Mouse (Mus musculus): ENCODE measurements around the gene D130043K22Rik. TPM values are rescaled to one million over a fixed set of nuclear protein-coding genes. Genes with fewer than 3 reads are reported as not detected.
"Not testable (repeated sequence)": the region's sequence is repeated elsewhere in the genome, so short reads cannot be mapped to it uniquely, and the experiment has no call there.

The D130043K22Rik gene
- total RNA-seq, 2 experiments from 2014 or later = 0.34 TPM; not detected in 1

DNA sequence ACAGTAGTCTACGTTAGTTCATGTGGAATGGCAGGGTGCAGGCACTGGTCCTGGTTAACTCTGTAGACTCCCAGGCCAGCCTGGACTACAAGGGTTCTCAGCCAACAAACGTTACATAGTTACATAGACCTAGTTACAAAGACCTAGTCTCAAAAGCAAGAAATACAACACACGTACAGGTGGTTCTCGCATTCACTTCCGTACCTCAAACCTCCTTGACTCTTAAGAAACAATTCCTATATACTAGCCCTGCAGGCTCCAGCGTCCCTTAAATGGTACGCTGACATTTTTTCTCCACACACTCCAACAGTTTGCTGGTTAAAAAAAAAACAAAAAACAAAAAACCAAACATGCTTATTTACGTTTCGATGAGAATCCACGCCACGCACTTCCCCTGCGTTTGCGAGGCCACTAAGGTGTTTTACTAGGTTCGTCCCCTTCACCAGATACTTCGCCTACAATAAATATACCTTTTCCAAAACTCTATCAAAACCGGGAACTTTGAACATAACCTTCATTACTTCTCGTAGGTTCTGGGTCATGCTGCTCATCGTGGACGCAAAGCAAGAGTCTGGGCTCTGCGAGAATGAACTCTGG lies 14.1 kb upstream of the D130043K22Rik start:
- peak; percentile 51 for ATAC-seq (replicated peaks; ENCODE audit: low FRiP score, poor library complexity, severe bottlenecking)

DNA sequence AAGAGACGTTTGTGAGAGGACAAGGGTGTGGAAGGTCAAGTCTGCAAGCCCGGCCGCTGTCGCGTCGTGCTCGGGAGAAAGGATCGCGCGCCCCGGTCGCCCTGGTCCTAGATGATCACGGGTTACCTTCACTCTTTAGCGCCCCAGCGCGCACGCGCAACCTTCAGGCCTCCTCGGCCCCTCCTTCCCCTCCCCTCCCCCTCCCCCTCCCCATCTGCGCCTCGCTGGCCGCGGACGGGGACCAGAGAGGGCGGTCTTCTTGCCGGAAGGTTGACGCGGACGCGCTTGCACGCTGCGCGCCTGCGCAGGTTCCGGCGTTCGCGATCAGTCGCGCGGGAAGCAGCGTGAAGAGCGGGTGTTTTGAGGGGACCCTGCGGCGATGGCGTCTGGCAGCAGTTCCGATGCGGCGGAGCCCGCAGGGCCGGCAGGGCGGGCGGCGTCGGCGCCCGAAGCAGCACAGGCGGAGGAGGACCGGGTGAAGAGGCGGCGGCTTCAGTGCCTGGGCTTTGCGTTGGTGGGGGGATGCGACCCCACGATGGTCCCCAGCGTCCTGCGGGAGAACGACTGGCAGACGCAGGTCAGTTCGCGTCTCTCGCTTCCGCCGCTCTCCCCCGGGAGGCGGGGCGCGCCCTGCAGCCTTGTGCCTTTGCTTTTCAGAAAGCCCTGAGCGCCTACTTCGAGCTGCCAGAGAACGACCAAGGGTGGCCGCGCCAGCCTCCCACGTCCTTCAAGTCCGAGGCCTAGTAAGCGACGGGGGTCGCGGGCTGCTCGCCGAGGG lies 13.4 kb upstream of the D130043K22Rik start, which contains the start of the genes Acot13 and Tdp2:
TSS of gene Acot13 (minus strand) at position 188 of the 778 bp plus-strand sequence.
TSS of gene Tdp2 (plus strand) at position 327 of the 778 bp plus-strand sequence.
- ATAC-seq (replicated peaks; ENCODE audit: low FRiP score, poor library complexity, severe bottlenecking) = peak; percentile 90

DNA sequence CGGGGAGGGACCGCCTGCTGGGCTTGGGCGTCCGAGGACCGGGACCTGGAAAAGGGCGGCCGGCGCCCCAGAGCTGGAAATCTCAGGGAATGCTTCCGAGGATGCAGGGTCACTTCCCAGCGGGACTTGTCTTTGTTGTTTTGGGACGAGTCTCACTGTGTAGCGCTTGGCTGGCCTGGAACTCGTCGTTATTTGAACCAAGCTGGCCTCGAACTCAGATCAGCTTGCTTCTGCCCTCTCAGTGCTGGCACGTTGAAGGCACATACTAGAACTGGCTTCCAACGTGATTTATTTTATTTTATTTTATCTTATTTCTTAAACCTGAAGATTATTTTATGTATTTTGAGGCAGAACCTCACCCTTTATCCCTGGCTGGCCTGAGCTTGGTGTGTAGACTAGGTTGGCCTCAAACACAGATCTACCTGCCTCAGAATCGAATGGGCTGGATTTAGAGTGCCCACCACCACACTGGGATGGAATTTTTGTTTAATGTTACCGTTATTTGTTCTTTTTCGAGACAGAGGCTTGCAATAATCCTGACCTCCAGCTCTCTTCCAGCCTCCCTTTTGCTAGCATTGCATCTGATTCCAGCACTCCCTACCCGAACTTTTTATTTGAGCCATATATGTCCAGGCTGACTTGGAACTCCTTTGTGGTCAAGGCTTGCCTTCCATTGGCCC lies 12.7 kb upstream of the D130043K22Rik start:
- 0 out of 2 replicates have a peak, but pooled peaks have one; percentile 12 for ATAC-seq (replicated peaks; ENCODE audit: low FRiP score, poor library complexity, severe bottlenecking)

DNA sequence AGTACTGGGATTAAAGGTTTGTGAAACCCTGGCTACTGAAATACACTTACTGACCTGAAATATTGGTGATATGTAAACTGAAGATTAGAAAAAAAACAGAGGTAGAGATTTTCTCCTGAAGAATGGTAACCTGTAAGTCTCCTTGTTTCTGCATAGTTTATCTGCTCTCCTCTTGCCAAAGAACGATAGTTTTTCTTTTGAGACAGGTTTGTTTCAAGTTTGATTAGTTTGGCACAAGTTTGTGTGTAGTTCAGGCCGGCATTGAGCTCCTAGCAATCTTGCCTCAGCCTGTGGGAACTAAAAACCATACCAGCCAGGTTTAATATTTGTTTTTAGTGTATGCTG lies 12.2 kb upstream of the D130043K22Rik start:
- ATAC-seq (replicated peaks; ENCODE audit: low FRiP score, poor library complexity, severe bottlenecking) = no peak

DNA sequence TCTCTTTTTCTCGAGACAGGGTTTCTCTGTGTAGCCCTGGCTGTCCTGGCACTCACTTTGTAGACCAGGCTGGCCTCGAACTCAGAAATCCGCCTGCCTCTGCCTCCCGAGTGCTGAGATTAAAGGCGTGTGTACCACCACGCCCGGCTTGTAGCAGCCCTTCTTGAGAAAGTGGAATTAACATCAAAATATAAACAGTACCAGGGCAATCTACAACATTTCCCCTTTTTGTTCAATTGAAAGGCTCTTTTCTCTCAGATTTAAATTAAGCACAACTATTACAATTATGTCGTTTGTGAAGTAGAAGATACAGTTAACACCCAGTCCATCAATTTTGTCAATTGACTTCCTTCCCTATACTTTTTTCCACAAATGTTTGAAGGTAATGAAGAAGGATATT lies 7.2 kb upstream of the D130043K22Rik start:
- ATAC-seq (replicated peaks; ENCODE audit: low FRiP score, poor library complexity, severe bottlenecking) = not testable (repeated sequence)

DNA sequence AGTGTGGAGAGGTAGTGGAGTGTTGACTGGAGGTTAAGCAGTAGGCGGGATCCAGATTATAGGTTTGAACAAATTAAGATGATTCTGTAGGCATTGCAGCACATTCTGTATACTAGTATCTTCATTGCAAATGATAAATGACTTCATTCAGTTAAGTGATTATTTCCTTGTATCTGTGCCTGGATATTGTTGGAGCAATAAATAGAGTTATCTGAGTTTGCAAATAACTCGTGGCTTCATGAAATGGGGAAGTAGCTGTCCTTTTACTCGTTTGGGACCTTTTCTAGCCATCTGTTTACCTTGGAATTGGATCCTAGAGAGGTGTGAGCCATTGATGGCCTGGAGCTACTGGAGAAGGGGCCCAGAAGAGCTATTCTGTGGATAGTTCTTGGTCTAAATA lies 5.1 kb upstream of the D130043K22Rik start:
- no peak for ATAC-seq (replicated peaks; ENCODE audit: low FRiP score, poor library complexity, severe bottlenecking)

DNA sequence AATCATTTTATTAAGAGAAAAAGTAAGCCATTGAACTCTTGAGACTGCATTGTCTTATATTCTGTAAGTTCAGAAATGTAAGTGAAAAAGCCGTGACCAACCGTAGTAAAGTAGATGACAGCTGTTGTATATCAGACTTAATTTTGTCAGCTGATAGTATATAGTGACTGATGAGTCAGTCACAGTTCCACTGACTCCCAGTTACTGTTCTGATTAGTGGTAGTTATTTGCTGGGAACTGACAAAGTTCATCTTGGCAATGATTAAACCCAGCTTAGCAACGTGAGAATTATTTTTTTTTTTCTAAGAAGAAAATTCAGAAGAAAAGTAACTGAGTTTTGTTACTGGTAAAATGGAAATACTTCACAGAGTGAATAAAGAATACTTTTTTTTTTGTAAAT lies 3.2 kb upstream of the D130043K22Rik start:
- no peak for ATAC-seq (replicated peaks; ENCODE audit: low FRiP score, poor library complexity, severe bottlenecking)

DNA sequence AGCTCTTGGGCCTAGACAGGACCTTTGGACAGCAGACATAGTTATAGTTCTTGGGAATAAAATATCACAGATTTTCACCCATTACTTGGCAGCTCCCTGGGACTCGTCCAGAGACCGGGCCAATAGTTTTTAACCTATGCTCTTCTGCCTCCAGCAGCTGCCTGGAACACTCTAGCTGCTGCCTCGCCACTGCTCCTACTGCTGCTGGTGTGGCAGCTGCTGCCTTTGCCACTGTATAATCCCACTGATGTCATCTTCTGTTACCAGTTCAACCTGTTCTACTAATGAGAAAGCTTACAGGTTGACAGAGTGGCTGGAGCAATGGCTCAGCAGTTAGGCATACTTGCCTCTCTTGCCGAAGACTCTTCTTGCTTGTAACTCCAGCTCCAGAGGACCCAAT lies 4.4 kb downstream of the D130043K22Rik start:
- ATAC-seq (replicated peaks; ENCODE audit: low FRiP score, poor library complexity, severe bottlenecking) = no peak

DNA sequence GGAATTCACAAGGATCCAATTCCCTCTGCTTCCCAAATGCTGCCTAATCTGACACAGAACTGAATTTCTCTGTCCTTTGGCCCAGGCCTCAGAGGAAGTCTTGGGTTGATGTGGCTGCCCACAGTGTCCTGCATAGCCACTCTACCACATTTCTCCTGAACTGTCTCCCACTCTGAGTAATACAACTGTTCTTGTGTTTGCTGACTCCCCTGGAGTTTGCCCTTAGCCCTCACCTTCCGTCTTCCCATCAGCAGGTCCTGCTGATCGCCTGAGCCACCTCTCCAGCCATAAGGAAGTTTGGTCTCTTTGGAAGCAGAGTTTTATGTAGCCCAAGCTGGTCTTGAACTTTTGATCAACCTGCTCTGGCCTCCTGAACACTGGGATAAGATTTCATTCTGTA lies 7.1 kb downstream of the D130043K22Rik start:
- ATAC-seq (replicated peaks; ENCODE audit: low FRiP score, poor library complexity, severe bottlenecking) = no peak

DNA sequence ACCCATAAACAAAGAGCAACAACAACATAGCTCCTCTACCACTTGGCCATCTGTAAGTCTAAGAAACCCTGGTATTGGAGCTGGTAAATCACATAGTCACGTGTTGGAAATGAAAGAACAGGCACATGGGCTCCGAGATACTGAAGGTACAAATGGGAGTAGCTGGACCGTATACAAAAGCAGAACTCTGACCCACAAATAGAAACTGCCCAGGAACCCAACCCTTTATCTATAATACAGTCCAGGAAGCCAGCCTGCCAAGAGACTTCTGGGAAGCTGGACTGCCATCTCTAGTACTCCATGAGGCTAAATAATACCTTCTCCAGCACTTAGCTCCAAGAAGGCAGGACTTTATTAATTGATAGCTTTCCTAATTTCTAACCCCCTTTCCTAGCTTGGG lies 7.6 kb downstream of the D130043K22Rik start:
- ATAC-seq (replicated peaks; ENCODE audit: low FRiP score, poor library complexity, severe bottlenecking) = no peak

DNA sequence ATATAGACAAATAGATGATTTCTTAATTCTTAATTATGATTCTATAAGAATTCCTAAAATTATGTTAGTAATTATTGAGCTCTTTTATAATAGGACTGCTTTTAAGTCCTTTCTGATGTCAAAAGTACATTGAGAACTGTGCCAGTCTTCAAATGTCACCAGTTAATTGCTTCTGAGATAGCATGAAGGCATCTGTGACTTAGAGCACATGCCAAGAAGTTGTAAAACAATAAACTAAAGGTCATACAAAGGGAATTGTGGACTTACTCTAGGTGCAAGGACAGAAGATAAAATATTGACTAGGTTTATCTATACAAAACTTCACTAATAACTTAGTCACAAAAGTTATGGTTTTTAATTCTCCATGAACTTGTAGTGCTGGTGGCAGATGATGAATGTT lies 14.2 kb downstream of the D130043K22Rik start:
- no peak for ATAC-seq (replicated peaks; ENCODE audit: low FRiP score, poor library complexity, severe bottlenecking)

DNA sequence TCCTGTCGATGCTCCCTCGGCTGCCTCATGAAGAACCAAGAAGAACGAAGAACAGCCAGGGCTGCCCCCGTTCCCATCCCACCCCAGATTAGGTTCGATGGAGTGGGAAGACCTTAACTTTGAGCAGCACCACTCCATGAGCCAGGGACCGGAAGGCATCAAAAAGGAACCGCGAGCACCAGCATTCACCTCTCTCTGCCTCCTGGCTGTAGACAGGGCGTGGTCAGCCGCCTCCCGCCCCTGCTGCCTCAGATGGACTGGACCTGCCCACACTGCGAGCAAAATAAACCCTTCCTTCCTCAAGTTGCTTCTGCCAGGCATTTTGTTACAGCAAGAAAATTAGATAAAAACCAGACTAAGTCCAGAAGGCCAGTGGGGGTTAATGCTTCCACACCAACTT lies 16.1 kb downstream of the D130043K22Rik start:
- ATAC-seq (replicated peaks; ENCODE audit: low FRiP score, poor library complexity, severe bottlenecking) = no peak

DNA sequence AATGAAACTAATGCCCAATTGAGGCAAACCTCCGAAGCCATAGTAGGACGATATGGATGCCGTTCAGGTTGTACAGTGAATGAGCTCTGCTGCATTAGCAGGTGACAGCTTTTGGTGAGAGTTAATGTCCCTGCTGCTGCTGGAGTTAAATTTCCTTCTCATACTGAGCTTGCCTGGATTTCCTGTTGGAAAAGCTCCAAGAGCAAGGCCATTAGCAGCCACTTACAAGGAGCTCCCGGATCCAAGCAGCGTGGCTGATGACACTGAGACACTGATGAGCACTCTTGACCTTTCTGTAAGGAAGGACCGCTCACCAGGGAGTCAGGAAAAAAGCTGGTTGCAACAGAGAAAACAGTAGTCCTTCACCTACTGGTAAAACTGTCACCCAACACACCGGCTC lies 17.1 kb downstream of the D130043K22Rik start:
- no peak for ATAC-seq (replicated peaks; ENCODE audit: low FRiP score, poor library complexity, severe bottlenecking)

DNA sequence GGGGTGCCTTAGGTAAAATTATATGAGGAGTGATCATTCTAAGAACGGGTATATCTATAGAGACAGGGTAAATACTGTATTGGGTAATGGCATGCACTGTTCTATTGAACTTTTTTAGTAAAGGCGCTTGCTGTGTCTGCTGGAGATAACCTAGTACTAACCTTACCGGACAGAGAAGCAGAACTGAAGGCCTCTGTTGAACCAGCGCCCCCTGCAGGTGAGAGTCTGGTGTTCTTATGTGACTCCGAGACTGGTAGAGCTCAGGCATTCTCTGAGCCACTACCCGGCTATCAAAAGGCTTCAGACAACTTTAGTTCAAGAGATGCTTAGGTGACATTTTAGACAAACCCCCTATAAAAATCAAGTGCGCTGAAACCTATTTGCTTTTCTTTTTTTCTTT lies 17.6 kb downstream of the D130043K22Rik start:
- peak; percentile 72 for ATAC-seq (replicated peaks; ENCODE audit: low FRiP score, poor library complexity, severe bottlenecking)

DNA sequence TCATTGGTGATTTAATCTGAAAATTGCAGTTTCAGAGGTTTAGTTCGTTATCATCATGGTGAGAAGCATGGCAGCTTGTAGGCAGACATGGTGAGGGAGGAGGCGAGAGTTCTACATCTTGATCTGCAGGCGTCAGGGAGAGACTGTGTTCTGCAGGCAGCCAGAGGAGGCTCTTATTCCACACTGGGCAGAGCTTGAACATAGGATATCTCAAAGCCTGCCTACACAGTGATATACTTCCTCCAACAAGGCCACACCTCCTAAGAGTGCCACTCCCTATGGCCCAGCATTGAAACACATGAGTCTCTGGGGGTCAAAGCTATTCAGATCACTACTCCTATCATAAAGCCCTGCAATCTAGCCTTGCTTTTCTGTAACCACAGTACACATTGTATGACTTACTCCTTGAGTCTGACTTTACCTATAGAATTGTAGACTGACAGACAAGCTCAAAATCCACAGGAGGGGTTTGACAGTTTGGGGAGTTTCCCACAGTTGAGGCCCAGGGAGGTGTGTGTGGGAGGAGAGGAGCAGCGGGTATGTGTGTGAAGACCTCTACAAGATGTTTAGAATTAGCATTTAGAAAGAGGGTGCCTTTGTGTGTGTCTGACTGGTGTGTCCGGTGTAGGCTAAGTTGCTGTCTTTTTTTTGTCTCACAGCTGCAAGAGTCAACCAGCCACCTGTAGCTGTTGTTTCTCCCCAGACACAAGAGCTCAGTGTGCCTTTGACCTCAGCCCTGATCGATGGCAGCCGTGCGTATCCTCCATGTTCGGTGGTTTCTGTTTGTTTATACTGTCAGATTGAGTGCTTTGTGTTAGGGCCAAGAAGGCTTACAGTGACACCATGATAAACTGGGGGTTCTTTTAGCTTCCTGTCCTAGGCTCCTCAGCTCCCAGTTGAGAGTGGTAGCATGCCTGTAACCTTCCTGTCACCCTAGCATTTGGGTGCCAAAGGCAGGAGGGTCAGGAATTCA lies 21.8 kb downstream of the D130043K22Rik start:
- no peak for ATAC-seq (replicated peaks; ENCODE audit: low FRiP score, poor library complexity, severe bottlenecking)

DNA sequence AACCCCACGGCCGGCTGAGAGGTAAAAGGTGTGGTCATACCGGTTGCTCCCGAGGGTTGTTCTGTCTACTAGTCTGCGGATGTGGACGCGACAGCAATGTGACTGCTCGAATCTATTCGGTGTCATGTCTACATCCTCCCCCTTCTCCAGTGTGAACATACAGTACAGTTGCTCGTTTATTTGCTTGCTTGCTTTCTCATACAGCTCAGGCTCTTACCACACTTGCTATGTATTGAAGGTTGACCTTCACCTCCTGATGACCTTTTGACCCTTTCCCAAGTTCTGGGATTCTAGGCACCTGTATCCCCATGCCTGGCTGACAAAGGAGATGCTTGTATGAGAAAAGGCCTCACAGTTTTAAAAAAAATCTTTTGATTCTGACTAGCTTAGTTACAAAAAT lies 22.9 kb downstream of the D130043K22Rik start:
- ATAC-seq (replicated peaks; ENCODE audit: low FRiP score, poor library complexity, severe bottlenecking) = no peak

DNA sequence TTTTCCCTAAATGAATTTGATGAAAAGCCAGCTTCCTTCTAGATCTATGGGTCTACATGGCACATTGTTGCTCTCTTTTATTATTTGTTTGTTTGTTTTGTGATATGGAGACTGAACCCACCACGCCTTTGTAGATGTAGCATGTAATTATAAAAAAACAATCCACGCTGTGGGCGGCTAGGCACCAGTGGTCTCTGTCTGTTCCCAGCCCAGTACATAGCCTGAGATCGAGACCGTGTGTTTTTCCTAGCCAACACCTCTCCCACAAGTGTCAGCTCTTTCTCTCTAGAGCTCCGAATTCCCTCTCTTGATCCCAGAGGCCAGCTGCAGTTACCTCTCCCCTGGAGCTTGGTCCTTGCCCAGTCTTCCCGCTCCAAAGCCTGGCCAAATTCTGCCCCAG lies 23.3 kb downstream of the D130043K22Rik start:
- ATAC-seq (replicated peaks; ENCODE audit: low FRiP score, poor library complexity, severe bottlenecking) = no peak

DNA sequence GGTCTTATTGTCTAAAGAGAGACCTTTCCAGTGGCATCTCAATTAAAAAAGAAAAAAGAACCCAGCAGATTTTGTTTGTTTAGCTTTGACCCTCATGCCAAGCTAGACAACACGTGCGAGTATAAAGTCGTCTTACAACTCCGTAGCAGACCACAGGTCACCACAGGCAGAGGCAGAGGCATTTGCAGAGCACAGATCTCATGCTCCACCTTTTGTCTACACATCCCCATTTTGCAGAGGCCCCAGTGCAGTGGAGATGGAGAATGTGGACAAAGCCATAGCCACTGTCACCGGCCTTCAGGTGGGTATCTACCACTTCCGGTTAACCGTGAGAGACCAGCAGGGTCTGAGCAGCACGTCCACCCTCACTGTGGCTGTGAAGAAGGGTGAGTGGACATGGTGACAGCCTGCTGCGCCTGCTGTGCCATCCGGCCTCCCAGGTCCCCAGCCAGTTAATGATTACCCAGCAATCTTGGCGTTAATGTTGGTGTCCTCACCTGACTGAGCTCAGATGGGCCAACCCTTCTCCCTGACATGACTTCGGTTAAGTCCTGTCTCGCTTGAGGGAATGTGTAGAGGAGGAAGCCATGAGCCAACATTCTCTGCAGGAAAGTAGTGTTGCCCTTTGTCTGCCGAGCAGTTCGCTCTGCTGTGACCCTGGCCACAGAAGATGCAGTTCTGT lies 34.6 kb downstream of the D130043K22Rik start:
- no peak for ATAC-seq (replicated peaks; ENCODE audit: low FRiP score, poor library complexity, severe bottlenecking)

DNA sequence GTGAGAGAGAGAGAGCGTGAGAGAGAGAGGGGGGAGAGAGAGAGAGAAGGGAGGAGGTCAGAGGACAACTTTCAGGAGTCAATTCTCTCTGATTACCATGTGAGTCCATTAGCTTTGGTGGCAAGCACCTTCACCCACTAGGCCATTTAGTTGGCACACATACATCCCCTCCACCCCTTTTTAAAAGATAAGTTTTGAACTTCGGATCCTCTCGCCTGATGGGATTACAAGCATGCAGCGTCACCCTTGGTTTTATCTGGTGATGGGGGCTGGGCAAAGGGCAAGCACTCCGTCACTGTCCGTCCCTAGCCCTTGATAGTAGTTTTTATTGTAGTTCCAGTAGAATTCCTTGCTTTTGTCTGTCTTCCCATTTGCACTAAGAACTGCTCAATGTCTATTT lies 35.3 kb downstream of the D130043K22Rik start:
- ATAC-seq (replicated peaks; ENCODE audit: low FRiP score, poor library complexity, severe bottlenecking) = no peak
